Mouse (Mus musculus) heart, embryonic 15.5 days (tissue): ENCODE measurements around the gene Spata13. TPM values are rescaled to one million over a fixed set of nuclear protein-coding genes. Genes with fewer than 3 reads are reported as not detected.

ENCODE experiments used
- ATAC-seq: fragments of 200-750 bp; cut with Nextera tagmentation; replicated peaks from 2 replicates; pipeline ENCODE4 v1.8.0; 2017; ENCODE audit warnings: low read depth, moderate TSS enrichment; ENCODE audit not compliant: insufficient number of reproducible peaks, insufficient read depth, low FRiP score
- H3K27ac ChIP-seq: fragments of 300-500 bp; sonication (generic); 2 replicates; pipeline ENCODE4 v1.5.1; 2015; ENCODE audit warnings: mild to moderate bottlenecking, inconsistent platforms
- H3K27me3 ChIP-seq: fragments of 300-500 bp; sonication (generic); 2 replicates; pipeline ENCODE4 v1.6.1; 2015; ENCODE audit warnings: inconsistent platforms
- H3K36me3 ChIP-seq: fragments of 300-500 bp; sonication (generic); 2 replicates; pipeline ENCODE4 v1.6.1; 2015; ENCODE audit warnings: mild to moderate bottlenecking, inconsistent platforms
- H3K4me1 ChIP-seq: fragments of 300-500 bp; sonication (generic); replicated peaks from 2 replicates; pipeline ENCODE4 v1.6.1; 2015; ENCODE audit warnings: inconsistent platforms
- H3K4me2 ChIP-seq: fragments of 300-500 bp; sonication (generic); 2 replicates; pipeline ENCODE4 v1.6.1; 2015; ENCODE audit warnings: inconsistent platforms, mild to moderate bottlenecking, moderate library complexity
- H3K4me3 ChIP-seq: fragments of 300-500 bp; sonication (generic); 2 replicates; pipeline ENCODE4 v1.5.1; 2015; ENCODE audit warnings: mild to moderate bottlenecking, inconsistent platforms
- H3K9ac ChIP-seq: fragments of 300-500 bp; sonication (generic); 2 replicates; pipeline ENCODE4 v1.6.1; 2015; ENCODE audit warnings: mild to moderate bottlenecking, inconsistent platforms
- H3K9me3 ChIP-seq: fragments of 300-500 bp; sonication (generic); replicated peaks from 2 replicates; pipeline ENCODE4 v1.6.1; 2016; ENCODE audit warnings: inconsistent platforms
- WGBS: fragments of 180-500 bp; shearing (Covaris S2); methylation state at CpG from one replicate; pipeline ENCODE4 v1.1.7; 2015; ENCODE audit warnings: mixed read lengths; 5-methylcytosine and 5-hydroxymethylcytosine counted together
- polyA plus RNA-seq: library from polyadenylated mRNA; unstranded; fragments of >200 nt; fragmentation: Nextera tagmentation; extraction: Ambion mirVana; gene quantifications from 2 replicates; pipeline ENCODE4 v1.2.1, GENCODE M21; 2015

Gene Spata13
- polyA plus RNA-seq, 1 experiment from 2014 or later, result 14.9 TPM

- Histone ChIP-seq H3K9me3 (no peaks in the 10 kb centered on the region), H3K27me3 (no peaks in the 10 kb centered on the region), H3K4me2 (no peak within 1 kb of the TSS), H3K27ac (peak within 1 kb of the TSS; percentile 34; the same call in 1 of the 2 replicates), H3K4me1 (peaks cover 24% of the 10 kb centered on the region), H3K4me3 (no peak within 1 kb of the TSS), H3K9ac (no peak within 1 kb of the TSS), H3K36me3 (no peaks in the 10 kb centered on the region)
- no peak for ATAC-seq
- 70% methylated on average over 4 of the region's 4 CpGs for WGBS
Observed at GRCm38 (mm10) chr14:60767884-60768283, 134.1 kb downstream of the Spata13 start, which contains the start of gene C1qtnf9. C1qtnf9 (plus strand) TSS chr14:60768134.

DNA sequence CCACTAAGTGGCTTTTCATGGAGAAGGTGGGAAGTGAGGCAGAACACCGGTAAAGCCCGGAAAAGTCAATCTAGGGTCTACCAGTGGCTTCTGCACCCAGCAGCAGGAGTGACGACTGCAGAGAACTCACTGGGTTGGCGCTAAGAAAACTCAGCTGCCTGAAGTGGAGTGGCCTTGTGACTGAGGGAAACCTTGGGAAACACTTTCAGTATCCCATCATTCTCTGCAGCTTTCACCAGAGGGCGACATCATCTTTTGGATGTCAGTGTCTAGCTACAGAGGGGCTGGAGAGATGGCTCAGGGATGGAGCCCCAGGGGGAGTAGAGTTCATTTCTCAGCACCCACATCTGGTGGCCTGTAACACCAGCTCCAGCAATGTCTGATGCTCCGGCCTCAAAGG lies 135.5 kb downstream of the Spata13 start:
- no peak overlapping the region for H3K9ac ChIP-seq
- no peaks in the 10 kb centered on the region for H3K36me3 ChIP-seq
- H3K4me3 ChIP-seq, result no peak overlapping the region
- no peak overlapping the region for H3K4me2 ChIP-seq
- H3K27ac ChIP-seq, result no peak overlapping the region
- no peaks in the 10 kb centered on the region for H3K27me3 ChIP-seq
- WGBS, result 47% methylated on average over 6 of the region's 6 CpGs
- ATAC-seq, result no peak
- peaks cover 12% of the 10 kb centered on the region for H3K4me1 ChIP-seq
- H3K9me3 ChIP-seq, result no peaks in the 10 kb centered on the region

GRCm38 (mm10) chr14:60770594-60770993 lies 136.8 kb downstream of the Spata13 start:
- no peak overlapping the region for H3K27ac ChIP-seq
- H3K4me2 ChIP-seq, result no peak overlapping the region
- no peaks in the 10 kb centered on the region for H3K27me3 ChIP-seq
- H3K9ac ChIP-seq, result no peak overlapping the region
- H3K4me3 ChIP-seq, result peak overlapping the region; percentile 48; the same call in 1 of the 2 replicates
- WGBS, result 72% methylated on average over 6 of the region's 6 CpGs
- H3K36me3 ChIP-seq, result no peaks in the 10 kb centered on the region
- no peaks in the 10 kb centered on the region; the same call in 1 of the 2 replicates for H3K4me1 ChIP-seq
- no peak for ATAC-seq
- H3K9me3 ChIP-seq, result no peaks in the 10 kb centered on the region

- Histone ChIP-seq H3K9ac (peak overlapping the region; percentile 49), H3K4me3 (peak overlapping the region; percentile 48), H3K4me1 (no peaks in the 10 kb centered on the region), H3K4me2 (peak overlapping the region; percentile 70), H3K36me3 (no peaks in the 10 kb centered on the region), H3K27ac (no peak overlapping the region), H3K9me3 (no peaks in the 10 kb centered on the region), H3K27me3 (no peaks in the 10 kb centered on the region)
- 0 out of 2 replicates have a peak, but pooled peaks have one; percentile 35 for ATAC-seq
- WGBS, result 4% methylated on average over 8 of the region's 8 CpGs
Observed at GRCm38 (mm10) chr14:60771057-60771456, 137.3 kb downstream of the Spata13 start.

DNA sequence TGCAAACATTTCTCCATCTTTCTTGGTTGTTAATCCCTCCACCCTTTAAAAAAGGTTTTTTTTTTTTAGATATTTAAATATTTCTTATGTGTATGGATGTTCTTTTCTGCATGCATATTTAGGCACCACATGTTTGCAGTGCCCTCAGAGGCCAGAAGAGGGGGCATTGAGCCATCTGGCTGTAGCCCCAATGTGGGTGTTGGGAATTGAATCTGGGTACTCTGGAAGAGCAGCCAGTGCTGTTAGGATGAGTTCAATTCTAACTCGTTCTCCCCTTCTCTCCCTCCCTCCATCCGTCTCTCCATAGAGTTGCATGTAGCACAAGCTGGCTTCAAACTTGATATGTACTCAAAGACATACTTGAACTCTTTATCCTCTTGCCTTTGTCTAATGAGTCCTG lies 139.7 kb downstream of the Spata13 start:
- Histone ChIP-seq H3K36me3 (no peaks in the 10 kb centered on the region), H3K9me3 (no peaks in the 10 kb centered on the region), H3K4me3 (no peak overlapping the region), H3K4me1 (no peaks in the 10 kb centered on the region), H3K4me2 (no peak overlapping the region), H3K27me3 (no peaks in the 10 kb centered on the region), H3K27ac (no peak overlapping the region), H3K9ac (no peak overlapping the region)
- WGBS, result 70% methylated on average over 2 of the region's 2 CpGs
- ATAC-seq, result no peak

DNA sequence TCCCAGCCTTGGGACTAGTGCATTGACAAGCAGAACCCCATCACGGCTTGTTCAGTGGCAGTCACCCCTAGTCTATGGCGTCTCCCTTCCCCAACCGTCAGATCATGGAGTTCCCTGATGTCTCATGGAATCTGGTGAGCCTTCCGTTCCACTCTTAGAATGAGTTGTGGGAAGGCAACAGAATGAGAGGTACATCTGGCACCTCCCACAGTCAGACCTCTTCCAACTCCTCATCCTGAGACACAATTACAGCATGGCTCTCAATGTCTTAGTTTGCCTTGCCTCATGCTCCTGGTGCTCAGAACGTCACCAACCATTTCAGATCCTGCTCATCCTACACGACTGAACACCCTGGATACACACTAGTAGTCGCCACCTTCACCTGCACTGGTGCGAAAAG lies 142.7 kb downstream of the Spata13 start:
- H3K9ac ChIP-seq, result no peak overlapping the region
- no peak overlapping the region for H3K27ac ChIP-seq
- WGBS, result 81% methylated on average over 8 of the region's 8 CpGs
- H3K9me3 ChIP-seq, result no peaks in the 10 kb centered on the region
- no peak for ATAC-seq
- no peaks in the 10 kb centered on the region for H3K36me3 ChIP-seq
- no peaks in the 10 kb centered on the region for H3K4me1 ChIP-seq
- H3K4me2 ChIP-seq, result no peak overlapping the region
- H3K27me3 ChIP-seq, result no peaks in the 10 kb centered on the region
- no peak overlapping the region for H3K4me3 ChIP-seq

GRCm38 (mm10) chr14:60777485-60777919 lies 143.7 kb downstream of the Spata13 start:
- no peak for ATAC-seq
- Histone ChIP-seq H3K4me1 (no peaks in the 10 kb centered on the region), H3K9ac (no peak overlapping the region), H3K27ac (no peak overlapping the region), H3K36me3 (no peaks in the 10 kb centered on the region), H3K4me2 (no peak overlapping the region), H3K27me3 (no peaks in the 10 kb centered on the region), H3K4me3 (no peak overlapping the region), H3K9me3 (no peaks in the 10 kb centered on the region)
- 87% methylated on average over 5 of the region's 5 CpGs for WGBS

- H3K9me3 ChIP-seq, result no peaks in the 10 kb centered on the region
- no peak overlapping the region for H3K27ac ChIP-seq
- H3K4me3 ChIP-seq, result no peak overlapping the region
- H3K27me3 ChIP-seq, result no peaks in the 10 kb centered on the region
- H3K4me2 ChIP-seq, result no peak overlapping the region
- ATAC-seq, result no peak
- H3K36me3 ChIP-seq, result no peaks in the 10 kb centered on the region
- no peak overlapping the region for H3K9ac ChIP-seq
- 0 out of 2 replicates have a peak, but pooled peaks cover 3% of the 10 kb centered on the region for H3K4me1 ChIP-seq
- WGBS, result 88% methylated on average over 7 of the region's 7 CpGs
Observed at GRCm38 (mm10) chr14:60779198-60779597, 145.4 kb downstream of the Spata13 start.

- H3K9ac ChIP-seq, result no peak overlapping the region
- no peak overlapping the region for H3K27ac ChIP-seq
- no peaks in the 10 kb centered on the region for H3K36me3 ChIP-seq
- H3K4me3 ChIP-seq, result no peak overlapping the region
- no peak for ATAC-seq
- peaks cover 11% of the 10 kb centered on the region for H3K4me1 ChIP-seq
- no peaks in the 10 kb centered on the region for H3K9me3 ChIP-seq
- no peaks in the 10 kb centered on the region for H3K27me3 ChIP-seq
- WGBS, result 35% methylated on average over 7 of the region's 7 CpGs
- no peak overlapping the region for H3K4me2 ChIP-seq
Observed at GRCm38 (mm10) chr14:60782121-60782656, 148.4 kb downstream of the Spata13 start.

DNA sequence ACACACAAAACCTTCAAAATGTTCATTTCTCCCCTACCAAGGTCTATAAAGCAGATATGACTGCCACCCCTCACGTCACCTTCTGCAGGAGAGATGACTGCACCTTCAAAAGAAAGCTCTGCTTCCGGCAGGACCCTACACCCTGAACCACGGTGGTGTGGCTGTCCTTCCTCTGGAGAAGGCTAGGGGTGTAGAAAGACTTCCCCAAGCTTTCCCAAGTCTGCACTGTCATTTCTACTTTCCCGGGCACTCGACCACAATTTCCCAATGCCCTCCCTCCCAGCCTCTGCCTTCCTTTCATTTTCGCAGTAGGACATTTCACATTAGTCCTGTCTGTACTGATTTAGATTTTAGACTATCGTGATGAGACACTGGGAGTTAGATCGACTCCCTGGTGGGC lies 149.4 kb downstream of the Spata13 start:
- Histone ChIP-seq H3K27me3 (no peaks in the 10 kb centered on the region), H3K4me1 (peaks cover 11% of the 10 kb centered on the region)

DNA sequence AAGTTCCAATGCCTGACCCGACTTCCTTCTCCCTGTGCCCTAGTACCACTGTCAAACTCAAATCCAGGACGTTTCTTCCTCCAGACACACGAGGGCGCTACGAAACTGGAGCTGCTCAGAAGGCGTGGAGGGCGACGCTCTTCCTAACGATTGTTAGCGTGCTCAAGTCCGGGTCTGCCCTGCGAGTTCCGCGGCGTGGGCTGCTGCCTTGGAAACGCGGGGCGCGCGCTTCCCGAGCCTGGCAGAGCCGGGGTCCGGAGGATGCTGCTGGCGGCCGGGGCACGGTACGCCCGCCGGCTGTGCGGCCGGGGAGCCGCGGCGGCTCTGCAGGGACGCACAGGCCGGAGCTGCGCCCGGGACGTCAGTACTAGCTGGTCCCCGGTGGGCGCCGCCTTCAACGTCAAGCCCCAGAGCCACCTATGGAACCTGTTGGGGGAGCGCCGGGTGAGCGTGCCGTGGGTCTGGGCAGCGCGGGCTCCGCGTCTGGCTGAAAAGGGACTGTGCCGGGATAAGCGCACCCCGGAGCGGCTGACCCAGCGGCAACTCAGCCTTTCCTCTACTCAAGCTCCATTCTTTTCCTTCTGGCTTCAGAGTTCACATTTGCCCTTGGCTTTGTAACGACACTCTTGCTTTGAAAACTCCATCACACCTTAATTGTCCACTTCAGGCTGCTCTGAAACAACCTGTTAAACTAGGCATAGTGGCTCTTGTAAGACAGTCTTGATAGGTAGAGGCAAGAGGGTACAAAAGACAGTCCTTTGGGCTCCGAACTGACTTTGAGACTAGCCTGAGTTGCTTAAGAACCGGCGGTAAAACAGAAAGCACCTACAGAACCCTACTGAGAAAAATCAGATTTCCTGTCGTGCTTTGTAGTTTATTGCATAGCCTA lies 150.9 kb downstream of the Spata13 start, which contains the start of gene Mipep:
Mipep (plus strand) TSS at position 147 of the 889 bp plus-strand sequence.
- Histone ChIP-seq H3K36me3 (0 out of 2 replicates have a peak, but pooled peaks cover 9% of the 10 kb centered on the region), H3K27me3 (no peaks in the 10 kb centered on the region), H3K4me1 (peaks cover 11% of the 10 kb centered on the region), H3K4me2 (peak within 1 kb of the TSS; percentile 77), H3K9ac (peak within 1 kb of the TSS; percentile 77), H3K27ac (peak within 1 kb of the TSS; percentile 64), H3K9me3 (no peaks in the 10 kb centered on the region), H3K4me3 (peak within 1 kb of the TSS; percentile 69)
- ATAC-seq, result peak; percentile 77
- under 1% methylated on average over 61 of the region's 61 CpGs for WGBS

More for the DNA sequence above, 149.4 kb downstream of the Spata13 start:
- no peak overlapping the region for H3K27ac ChIP-seq
- 34% methylated on average over 8 of the region's 8 CpGs for WGBS
- no peak overlapping the region for H3K4me3 ChIP-seq
- H3K36me3 ChIP-seq, result 0 out of 2 replicates have a peak, but pooled peaks cover 6% of the 10 kb centered on the region
- H3K9me3 ChIP-seq, result no peaks in the 10 kb centered on the region
- no peak overlapping the region for H3K9ac ChIP-seq
- ATAC-seq, result no peak
- H3K4me2 ChIP-seq, result no peak overlapping the region
